Mouse (Mus musculus): ENCODE data around the gene Ppp5c. TPM values are rescaled to one million over a fixed set of nuclear protein-coding genes. Genes with fewer than 3 reads are reported as not detected.

Gene Ppp5c
- polyA plus RNA-seq, 1 experiment from 2014 or later: 108 TPM

GRCm38 (mm10) chr7:17024141-17024540 is 3.6 kb downstream of the Ppp5c start:
- Histone ChIP-seq H3K4me2 (no peak overlapping the region), H3K4me1 (ENCODE audit: control insufficient read depth, insufficient read depth, low read length) (peaks cover 17% of the 10 kb centered on the region), H3K27me3 (ENCODE audit: control insufficient read depth, insufficient read depth, low read length) (no peaks in the 10 kb centered on the region), H3K4me3 (ENCODE audit: low read depth, low read length) (no peak overlapping the region), H3K9ac (ENCODE audit: low read length) (no peak overlapping the region), H3K9me3 (ENCODE audit: control insufficient read depth, low read length) (no peaks in the 10 kb centered on the region), H3K36me3 (ENCODE audit: control insufficient read depth, insufficient read depth, low read length) (peaks cover 26% of the 10 kb centered on the region), H3K27ac (ENCODE audit: low read depth, low read length) (no peak overlapping the region)
- no peak for DNase-seq (ENCODE audit: low spot score, missing footprints)
- 84% methylated on average over 6 of the region's 6 CpGs for WGBS
- no peak for ATAC-seq (ENCODE audit: low FRiP score)

GRCm38 (mm10) chr7:17023701-17024100 is 4.0 kb downstream of the Ppp5c start:
- Histone ChIP-seq H3K4me2 (no peak overlapping the region), H3K4me1 (ENCODE audit: control insufficient read depth, insufficient read depth, low read length) (peaks cover 17% of the 10 kb centered on the region), H3K27ac (ENCODE audit: low read depth, low read length) (no peak overlapping the region), H3K9me3 (ENCODE audit: control insufficient read depth, low read length) (no peaks in the 10 kb centered on the region), H3K9ac (ENCODE audit: low read length) (no peak overlapping the region), H3K4me3 (ENCODE audit: low read depth, low read length) (no peak overlapping the region), H3K36me3 (ENCODE audit: control insufficient read depth, insufficient read depth, low read length) (peaks cover 26% of the 10 kb centered on the region), H3K27me3 (ENCODE audit: control insufficient read depth, insufficient read depth, low read length) (no peaks in the 10 kb centered on the region)
- DNase-seq (ENCODE audit: low spot score, missing footprints): no peak
- no peak for ATAC-seq (ENCODE audit: low FRiP score)
- 94% methylated on average over 4 of the region's 4 CpGs for WGBS

GRCm38 (mm10) chr7:17022176-17022575 is 5.5 kb downstream of the Ppp5c start:
- H3K9ac ChIP-seq (ENCODE audit: low read length): no peak overlapping the region
- no peak overlapping the region for H3K27ac ChIP-seq (ENCODE audit: low read depth, low read length)
- no peak overlapping the region for H3K4me3 ChIP-seq (ENCODE audit: low read depth, low read length)
- peaks cover 17% of the 10 kb centered on the region for H3K4me1 ChIP-seq (ENCODE audit: control insufficient read depth, insufficient read depth, low read length)
- no peaks in the 10 kb centered on the region for H3K27me3 ChIP-seq (ENCODE audit: control insufficient read depth, insufficient read depth, low read length)
- ATAC-seq (ENCODE audit: low FRiP score) (no peak), DNase-seq (ENCODE audit: low spot score, missing footprints) (no peak)
- H3K4me2 ChIP-seq: no peak overlapping the region
- no peaks in the 10 kb centered on the region for H3K9me3 ChIP-seq (ENCODE audit: control insufficient read depth, low read length)
- H3K36me3 ChIP-seq (ENCODE audit: control insufficient read depth, insufficient read depth, low read length): peaks cover 33% of the 10 kb centered on the region
- 95% methylated on average over 15 of the region's 15 CpGs for WGBS

GRCm38 (mm10) chr7:17019426-17020166 is 8.1 kb downstream of the Ppp5c start:
- no peak for DNase-seq (ENCODE audit: low spot score, missing footprints)
- H3K4me1 ChIP-seq (ENCODE audit: control insufficient read depth, insufficient read depth, low read length): no peaks in the 10 kb centered on the region
- no peak for ATAC-seq (ENCODE audit: low FRiP score)
- no peak overlapping the region for H3K4me2 ChIP-seq
- H3K9ac ChIP-seq (ENCODE audit: low read length): no peak overlapping the region
- H3K27ac ChIP-seq (ENCODE audit: low read depth, low read length): no peak overlapping the region
- H3K36me3 ChIP-seq (ENCODE audit: control insufficient read depth, insufficient read depth, low read length): peaks cover 44% of the 10 kb centered on the region
- no peaks in the 10 kb centered on the region for H3K9me3 ChIP-seq (ENCODE audit: control insufficient read depth, low read length)
- H3K27me3 ChIP-seq (ENCODE audit: control insufficient read depth, insufficient read depth, low read length): no peaks in the 10 kb centered on the region
- H3K4me3 ChIP-seq (ENCODE audit: low read depth, low read length): no peak overlapping the region
- WGBS: 91% methylated on average over 7 of the region's 7 CpGs

DNA sequence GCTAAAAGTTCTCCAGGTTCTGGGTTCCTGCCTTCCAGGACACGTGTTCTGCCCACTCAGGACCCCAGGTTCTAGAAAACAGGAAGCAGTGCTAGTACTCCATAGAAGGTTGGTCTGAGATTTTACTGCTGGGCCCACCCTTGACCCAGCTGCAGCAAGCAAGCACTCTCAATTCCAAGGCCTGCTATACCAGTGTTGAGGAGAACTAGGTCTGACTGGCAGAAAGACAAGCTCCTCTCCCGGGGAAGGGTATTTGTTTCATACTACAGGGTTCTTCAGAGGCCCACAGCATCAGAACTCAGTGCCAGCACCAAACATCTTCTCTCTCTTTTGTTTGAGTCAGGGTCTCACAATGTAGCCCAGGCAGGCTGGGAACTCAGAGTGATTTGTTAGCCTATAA is 9.8 kb downstream of the Ppp5c start:
- Histone ChIP-seq H3K9ac (ENCODE audit: low read length) (no peak overlapping the region), H3K4me3 (ENCODE audit: low read depth, low read length) (no peak overlapping the region), H3K4me2 (no peak overlapping the region), H3K36me3 (ENCODE audit: control insufficient read depth, insufficient read depth, low read length) (peaks cover 56% of the 10 kb centered on the region), H3K27me3 (ENCODE audit: control insufficient read depth, insufficient read depth, low read length) (no peaks in the 10 kb centered on the region), H3K4me1 (ENCODE audit: control insufficient read depth, insufficient read depth, low read length) (no peaks in the 10 kb centered on the region), H3K27ac (ENCODE audit: low read depth, low read length) (no peak overlapping the region), H3K9me3 (ENCODE audit: control insufficient read depth, low read length) (no peaks in the 10 kb centered on the region)
- DNase-seq (ENCODE audit: low spot score, missing footprints) (no peak), ATAC-seq (ENCODE audit: low FRiP score) (no peak)
- 91% methylated on average over 2 of the region's 2 CpGs for WGBS

- 96% methylated on average over 1 of the region's 1 CpGs for WGBS
- Histone ChIP-seq H3K9ac (ENCODE audit: low read length) (no peak overlapping the region), H3K27ac (ENCODE audit: low read depth, low read length) (no peak overlapping the region), H3K36me3 (ENCODE audit: control insufficient read depth, insufficient read depth, low read length) (peaks cover 61% of the 10 kb centered on the region), H3K27me3 (ENCODE audit: control insufficient read depth, insufficient read depth, low read length) (no peaks in the 10 kb centered on the region), H3K4me1 (ENCODE audit: control insufficient read depth, insufficient read depth, low read length) (no peaks in the 10 kb centered on the region), H3K9me3 (ENCODE audit: control insufficient read depth, low read length) (no peaks in the 10 kb centered on the region), H3K4me2 (no peak overlapping the region), H3K4me3 (ENCODE audit: low read depth, low read length) (no peak overlapping the region)
- ATAC-seq (ENCODE audit: low FRiP score) (no peak), DNase-seq (ENCODE audit: low spot score, missing footprints) (no peak)
Observed at GRCm38 (mm10) chr7:17017036-17017435, 10.7 kb downstream of the Ppp5c start.

- H3K27ac ChIP-seq (ENCODE audit: low read depth, low read length): no peak overlapping the region
- no peaks in the 10 kb centered on the region for H3K27me3 ChIP-seq (ENCODE audit: control insufficient read depth, insufficient read depth, low read length)
- no peak overlapping the region for H3K9ac ChIP-seq (ENCODE audit: low read length)
- WGBS: 84% methylated on average over 6 of the region's 6 CpGs
- ATAC-seq (ENCODE audit: low FRiP score) (no peak), DNase-seq (ENCODE audit: low spot score, missing footprints) (no peak)
- H3K4me1 ChIP-seq (ENCODE audit: control insufficient read depth, insufficient read depth, low read length): no peaks in the 10 kb centered on the region
- H3K4me2 ChIP-seq: no peak overlapping the region
- H3K36me3 ChIP-seq (ENCODE audit: control insufficient read depth, insufficient read depth, low read length): peaks cover 57% of the 10 kb centered on the region
- no peaks in the 10 kb centered on the region for H3K9me3 ChIP-seq (ENCODE audit: control insufficient read depth, low read length)
- no peak overlapping the region for H3K4me3 ChIP-seq (ENCODE audit: low read depth, low read length)
Observed at GRCm38 (mm10) chr7:17015381-17015780, 12.3 kb downstream of the Ppp5c start.

DNA sequence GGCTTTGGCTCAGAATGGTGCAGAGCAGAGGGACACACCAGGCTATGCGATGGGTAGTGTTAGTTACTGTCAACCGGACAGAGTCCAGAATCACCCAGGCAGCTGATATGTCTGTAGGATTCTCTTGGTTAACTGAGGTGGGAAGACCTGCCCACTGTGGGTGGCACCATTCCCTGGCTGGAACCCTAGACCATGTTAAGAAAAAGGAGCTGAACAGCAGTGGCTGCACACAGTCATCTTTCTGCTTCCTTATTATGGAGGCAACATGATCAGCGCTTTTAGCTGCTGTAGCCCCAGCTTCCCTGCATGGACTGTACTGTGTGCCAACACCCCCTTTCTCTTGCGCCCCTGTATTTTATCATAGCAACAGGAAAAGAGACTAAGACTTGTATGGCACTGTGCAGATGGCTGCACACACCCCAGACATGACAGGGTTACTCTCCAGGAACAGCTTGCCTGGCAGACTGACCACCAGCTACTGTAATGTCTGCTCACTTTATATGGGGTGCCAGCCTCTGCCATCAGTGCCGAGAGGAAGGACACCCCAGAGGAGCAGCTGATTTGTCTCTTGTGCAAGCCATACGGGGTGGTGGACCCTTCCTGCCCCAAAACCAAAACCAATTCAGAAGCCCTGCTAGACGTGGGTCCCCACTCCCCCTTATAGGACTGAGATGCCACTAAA is 15.7 kb downstream of the Ppp5c start:
- DNase-seq (ENCODE audit: low spot score, missing footprints) (no peak), ATAC-seq (ENCODE audit: low FRiP score) (no peak)
- Histone ChIP-seq H3K9me3 (ENCODE audit: control insufficient read depth, low read length) (no peaks in the 10 kb centered on the region), H3K27ac (ENCODE audit: low read depth, low read length) (no peak overlapping the region), H3K4me1 (ENCODE audit: control insufficient read depth, insufficient read depth, low read length) (no peaks in the 10 kb centered on the region), H3K4me3 (ENCODE audit: low read depth, low read length) (no peak overlapping the region), H3K4me2 (no peak overlapping the region), H3K36me3 (ENCODE audit: control insufficient read depth, insufficient read depth, low read length) (peaks cover 57% of the 10 kb centered on the region), H3K27me3 (ENCODE audit: control insufficient read depth, insufficient read depth, low read length) (no peaks in the 10 kb centered on the region), H3K9ac (ENCODE audit: low read length) (no peak overlapping the region)
- 96% methylated on average over 7 of the region's 7 CpGs for WGBS

DNA sequence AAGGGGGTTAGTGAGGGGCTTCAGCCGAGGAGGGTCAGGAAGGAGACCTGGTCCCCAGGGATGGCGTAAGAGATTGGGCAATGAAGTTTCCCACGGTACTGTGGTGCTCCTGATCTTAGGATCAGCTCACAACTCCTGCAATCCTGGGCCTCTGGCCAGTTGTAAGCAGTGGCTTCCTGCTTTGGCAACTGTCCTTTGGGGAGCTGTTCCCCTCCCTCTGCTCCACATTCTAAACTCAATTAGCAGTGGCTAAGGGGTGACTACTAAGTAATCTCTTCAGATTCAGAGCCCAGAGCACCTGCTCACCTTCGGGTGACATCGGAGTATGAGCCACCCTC is 17.7 kb downstream of the Ppp5c start:
- no peaks in the 10 kb centered on the region for H3K9me3 ChIP-seq (ENCODE audit: control insufficient read depth, low read length)
- H3K4me3 ChIP-seq (ENCODE audit: low read depth, low read length): no peak overlapping the region
- 95% methylated on average over 5 of the region's 5 CpGs for WGBS
- DNase-seq (ENCODE audit: low spot score, missing footprints) (no peak), ATAC-seq (ENCODE audit: low FRiP score) (no peak)
- no peak overlapping the region for H3K9ac ChIP-seq (ENCODE audit: low read length)
- no peak overlapping the region for H3K27ac ChIP-seq (ENCODE audit: low read depth, low read length)
- H3K4me1 ChIP-seq (ENCODE audit: control insufficient read depth, insufficient read depth, low read length): no peaks in the 10 kb centered on the region
- H3K4me2 ChIP-seq: no peak overlapping the region
- no peaks in the 10 kb centered on the region for H3K27me3 ChIP-seq (ENCODE audit: control insufficient read depth, insufficient read depth, low read length)
- H3K36me3 ChIP-seq (ENCODE audit: control insufficient read depth, insufficient read depth, low read length): peaks cover 59% of the 10 kb centered on the region

All from midbrain, embryonic 11.5 days (tissue).